Mouse (Mus musculus): ENCODE measurements around the gene Zc3h6.

GRCm38 (mm10) chr2:129066326-129066725 is 99.1 kb downstream of the Zc3h6 start:
- TF ChIP-seq CTCF (IDR thresholded peaks at IDR 0.05; ENCODE audit: low read depth, low read length) (no peak), POLR2A (IDR thresholded peaks at IDR 0.05; ENCODE audit: borderline replicate concordance, low read depth, low read length) (no peak)
